Mouse (Mus musculus) C2C12 (cell line): Measurements from ENCODE around the gene Nav2. TPM values are rescaled to one million over a fixed set of nuclear protein-coding genes. Genes with fewer than 3 reads are reported as not detected.

ENCODE experiments used
- H3K27me3 ChIP-seq: one replicate; pipeline ENCODE4 v1.6.1; 2011; ENCODE audit not compliant: control insufficient read depth, insufficient read depth, insufficient read length
- H3K36me3 ChIP-seq: one replicate; pipeline ENCODE4 v1.6.1; 2011; ENCODE audit not compliant: control insufficient read depth, insufficient read depth
- H3K4me3 ChIP-seq: one replicate; pipeline ENCODE4 v1.5.1; 2011; ENCODE audit warnings: mild to moderate bottlenecking, control low read depth; ENCODE audit not compliant: poor library complexity, insufficient read depth, severe bottlenecking
- H3K79me2 ChIP-seq: one replicate; pipeline ENCODE4 v1.6.1; 2011; ENCODE audit not compliant: control insufficient read depth, insufficient read depth
- H3K79me3 ChIP-seq: one replicate; pipeline ENCODE4 v1.6.1; 2011; ENCODE audit warnings: low read depth, control low read depth
- H3ac ChIP-seq: one replicate; pipeline ENCODE3; 2011; ENCODE audit warnings: low read depth; ENCODE audit not compliant: control insufficient read depth, insufficient read length
- CEBPB ChIP-seq: IDR thresholded peaks from one replicate; pipeline ENCODE4 v1.6.1; 2011; ENCODE audit warnings: low read depth, mild to moderate bottlenecking, control low read depth, moderate library complexity
- CTCF ChIP-seq: IDR thresholded peaks from one replicate; pipeline ENCODE4 v1.5.1; 2011; ENCODE audit not compliant: control insufficient read depth, insufficient read depth, insufficient read length
- FOSL1 ChIP-seq: IDR thresholded peaks from one replicate; pipeline ENCODE4 v1.8.0; 2011; ENCODE audit warnings: mild to moderate bottlenecking, low read length; ENCODE audit not compliant: poor library complexity, insufficient read depth, severe bottlenecking
- MAX ChIP-seq: IDR thresholded peaks from one replicate; pipeline ENCODE4 v1.6.1; 2011; ENCODE audit warnings: mild to moderate bottlenecking, control low read depth
- MYOD1 ChIP-seq: IDR thresholded peaks from one replicate; pipeline ENCODE4 v1.6.1; 2011; ENCODE audit warnings: low read depth; ENCODE audit not compliant: control insufficient read depth, insufficient read length
- MYOG ChIP-seq: IDR thresholded peaks from one replicate; pipeline ENCODE4 v1.6.1; 2011; ENCODE audit not compliant: control insufficient read depth, insufficient read length; ENCODE audit errors: extremely low read depth
- USF1 ChIP-seq: IDR thresholded peaks from one replicate; pipeline ENCODE4 v1.6.1; 2011; ENCODE audit warnings: low read depth, mild to moderate bottlenecking, control low read depth, moderate library complexity
- polyA plus RNA-seq: library from polyadenylated mRNA; unstranded; fragments of >200 nt; fragmentation: generic; extraction: Trizol; gene quantifications from one replicate; pipeline ENCODE4 v1.2.1, GENCODE M21; 2012; ENCODE audit warnings: missing spikeins

The Nav2 gene
- polyA plus RNA-seq, 1 experiment: 4.7 TPM

- TF ChIP-seq CEBPB (no peak), CTCF (no peak), USF1 (no peak), MYOG (no peak), FOSL1 (no peak), MAX (no peak), MYOD1 (no peak)
- no peaks in the 10 kb centered on the region for H3K27me3 ChIP-seq
- no peak overlapping the region for H3K4me3 ChIP-seq
- H3K79me2 ChIP-seq: no peaks in the 10 kb centered on the region
- no peaks in the 10 kb centered on the region for H3K79me3 ChIP-seq
- H3ac ChIP-seq: no peak overlapping the region
- H3K36me3 ChIP-seq: no peaks in the 10 kb centered on the region
Measured at GRCm38 (mm10) chr7:49534208-49534607, 625.7 kb downstream of the Nav2 start.

- Histone ChIP-seq H3K79me3 (no peaks in the 10 kb centered on the region), H3K79me2 (no peaks in the 10 kb centered on the region), H3ac (no peak overlapping the region), H3K4me3 (no peak overlapping the region), H3K36me3 (no peaks in the 10 kb centered on the region), H3K27me3 (no peaks in the 10 kb centered on the region)
- TF ChIP-seq MYOG (no peak), USF1 (no peak), FOSL1 (no peak), MYOD1 (no peak), CEBPB (no peak), CTCF (no peak), MAX (no peak)
Measured at GRCm38 (mm10) chr7:49538360-49538759, 629.8 kb downstream of the Nav2 start.

DNA sequence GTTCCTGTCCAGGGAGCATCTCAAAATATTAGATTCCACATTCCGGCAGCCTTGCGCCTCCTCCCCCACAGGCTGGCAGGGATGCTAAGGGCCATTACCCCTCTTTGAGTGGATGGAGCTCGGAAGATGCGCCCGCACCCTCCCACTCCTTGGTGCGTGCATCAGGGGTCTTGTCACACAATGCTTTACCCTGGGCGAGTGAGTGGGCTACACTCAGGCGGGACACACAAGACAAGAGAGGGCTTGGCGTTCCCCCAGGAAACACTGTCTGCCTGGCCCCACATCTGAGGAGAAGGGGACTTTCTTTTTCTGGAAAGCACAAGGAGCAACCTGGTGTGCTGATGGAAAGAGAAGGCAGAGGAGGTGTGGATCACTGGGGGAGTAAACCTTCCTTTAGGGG lies 631.7 kb downstream of the Nav2 start:
- H3K27me3 ChIP-seq: no peaks in the 10 kb centered on the region
- no peaks in the 10 kb centered on the region for H3K36me3 ChIP-seq
- H3K79me3 ChIP-seq: no peaks in the 10 kb centered on the region
- H3K4me3 ChIP-seq: no peak overlapping the region
- H3K79me2 ChIP-seq: no peaks in the 10 kb centered on the region
- TF ChIP-seq CTCF (no peak), CEBPB (no peak), USF1 (no peak), FOSL1 (no peak)
- H3ac ChIP-seq: no peak overlapping the region

DNA sequence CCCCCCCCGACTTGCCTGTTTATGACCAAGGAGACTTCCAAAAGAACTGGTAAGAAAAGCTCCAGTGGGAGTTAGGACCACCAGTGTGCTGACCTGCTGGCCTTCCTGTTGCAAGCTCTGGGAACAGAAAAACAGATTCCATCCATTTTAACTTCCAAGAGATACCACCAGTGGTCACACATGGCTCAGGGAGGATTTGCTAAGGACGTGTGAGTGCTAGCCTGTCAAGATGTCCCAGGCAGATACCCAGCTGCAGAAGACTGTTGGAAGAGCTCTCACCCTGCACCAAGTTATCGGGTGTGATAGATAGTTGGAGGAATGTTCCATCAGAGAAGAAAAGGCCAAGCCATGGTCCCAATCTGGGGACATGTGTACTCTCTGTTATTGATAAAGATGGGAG lies 633.6 kb downstream of the Nav2 start:
- H3K36me3 ChIP-seq: peaks cover 1% of the 10 kb centered on the region
- no peak overlapping the region for H3ac ChIP-seq
- H3K27me3 ChIP-seq: no peaks in the 10 kb centered on the region
- no peaks in the 10 kb centered on the region for H3K79me3 ChIP-seq
- H3K79me2 ChIP-seq: no peaks in the 10 kb centered on the region
- no peak overlapping the region for H3K4me3 ChIP-seq
- TF ChIP-seq MYOG: no peak

DNA sequence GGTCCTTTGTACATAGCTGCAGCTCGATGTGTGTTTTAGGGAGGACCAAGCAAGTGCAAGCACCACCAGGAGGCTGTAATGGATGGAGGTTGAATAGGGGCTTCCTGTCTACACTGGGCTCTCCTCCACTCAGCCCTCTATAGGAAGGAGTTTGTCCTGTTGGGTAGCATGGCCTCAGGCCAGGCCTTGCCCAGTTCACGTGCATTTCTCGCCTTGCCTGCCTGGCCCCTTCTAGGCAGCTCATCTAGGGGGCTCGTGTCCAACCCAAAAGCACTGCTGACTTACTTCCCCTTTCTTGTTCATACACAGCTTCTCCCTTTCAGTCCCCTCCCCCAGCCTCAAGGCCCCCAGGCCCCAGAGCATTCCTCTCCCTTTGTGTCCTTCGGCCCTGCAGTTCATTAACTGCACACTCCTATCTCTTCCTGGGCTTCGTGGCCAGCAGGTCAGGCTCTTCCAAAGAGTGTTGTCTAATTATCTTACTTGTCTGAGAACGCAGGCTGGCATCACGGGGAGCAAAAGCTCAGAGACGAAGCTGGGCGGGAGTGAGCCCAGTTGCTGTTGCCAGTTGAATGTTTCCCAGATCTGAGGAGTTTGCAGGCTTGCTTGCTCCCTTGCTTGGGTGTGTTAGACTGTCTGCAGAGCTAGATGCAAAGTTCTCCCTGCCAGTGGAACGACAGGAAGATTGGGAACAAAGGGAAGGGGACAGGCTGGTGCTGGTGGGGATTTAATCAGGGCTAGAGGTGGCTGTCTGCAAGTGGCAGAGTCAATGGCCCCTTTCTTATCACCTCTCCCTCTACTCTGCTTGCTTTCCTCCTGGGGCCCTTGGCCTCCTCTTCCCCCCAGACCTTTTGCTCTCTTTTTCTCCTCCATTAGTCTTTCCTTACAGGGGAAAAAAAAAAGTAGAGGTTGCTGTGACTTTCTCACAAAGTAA lies 636.5 kb downstream of the Nav2 start:
- TF ChIP-seq MYOD1 (no peak), MYOG (no peak), MAX (no peak), FOSL1 (no peak), CTCF (no peak)
- Histone ChIP-seq H3K79me3 (no peaks in the 10 kb centered on the region), H3K4me3 (no peak overlapping the region), H3K27me3 (no peaks in the 10 kb centered on the region), H3K36me3 (peaks cover 4% of the 10 kb centered on the region), H3K79me2 (no peaks in the 10 kb centered on the region), H3ac (no peak overlapping the region)

- H3ac ChIP-seq: no peak overlapping the region
- H3K79me2 ChIP-seq: no peaks in the 10 kb centered on the region
- TF ChIP-seq FOSL1 (no peak), USF1 (no peak), MAX (no peak), CTCF (no peak), MYOD1 (no peak), CEBPB (no peak), MYOG (no peak)
- H3K36me3 ChIP-seq: peaks cover 4% of the 10 kb centered on the region
- no peaks in the 10 kb centered on the region for H3K27me3 ChIP-seq
- H3K79me3 ChIP-seq: no peaks in the 10 kb centered on the region
- H3K4me3 ChIP-seq: no peak overlapping the region
Measured at GRCm38 (mm10) chr7:49545706-49546097, 637.2 kb downstream of the Nav2 start.
